Mouse (Mus musculus): ENCODE data around the gene Hoxa11. TPM values are rescaled to one million over a fixed set of nuclear protein-coding genes. Genes with fewer than 3 reads are reported as not detected.

Hoxa11 gene
- polyA plus RNA-seq, 1 experiment from 2014 or later = not detected

DNA sequence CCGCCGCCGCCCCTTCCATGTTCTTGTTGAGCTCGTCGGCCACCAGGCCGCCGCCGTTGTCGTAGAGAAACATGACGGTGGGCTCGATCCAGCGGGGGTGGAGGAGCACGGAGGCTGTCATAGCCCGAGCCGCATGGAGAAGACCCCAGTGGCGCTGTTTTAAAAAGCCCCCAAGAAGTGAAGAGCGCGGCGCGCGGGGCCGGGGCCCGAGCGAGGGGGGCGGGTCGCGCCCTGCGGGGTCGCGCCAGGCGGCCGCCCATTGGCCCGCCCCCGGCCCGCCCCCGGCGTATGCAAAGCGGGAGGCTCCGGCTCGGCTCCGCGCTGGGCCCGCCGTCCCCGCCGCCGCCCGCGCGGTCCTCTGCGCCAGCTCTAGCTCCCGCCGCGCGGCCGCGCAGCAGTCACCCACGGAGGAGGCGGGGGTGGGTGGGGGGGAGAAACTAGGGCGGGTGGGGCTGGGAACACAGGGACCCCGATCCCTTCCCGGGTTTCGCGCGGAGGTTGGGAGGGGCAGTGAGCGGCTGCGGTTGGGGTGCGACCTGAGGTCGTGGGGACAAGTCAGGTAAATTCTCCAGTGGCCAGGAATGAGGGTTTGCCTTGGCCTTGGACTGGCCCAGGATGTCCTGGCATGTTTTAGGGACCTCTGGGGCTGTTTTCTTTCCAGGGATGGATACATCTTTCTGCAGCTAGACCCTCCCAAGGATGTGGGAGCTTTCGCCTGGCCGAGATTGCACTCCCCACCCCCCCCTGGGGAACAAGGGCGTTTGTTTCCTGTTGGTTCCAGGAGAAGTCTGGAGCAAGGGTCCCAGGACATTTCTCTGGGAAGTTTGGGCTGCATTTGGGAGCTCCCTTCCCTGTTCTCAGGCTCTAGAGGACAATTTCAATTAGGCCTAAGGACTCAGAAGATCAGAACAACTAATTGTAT lies 15.3 kb upstream of the Hoxa11 start, which contains the start of gene Hoxa13:
TSS of gene Hoxa13 (minus strand) at position 227 of the 922 bp plus-strand sequence.
- Histone ChIP-seq H3K4me3 (replicated peaks; ENCODE audit: low read length) (peak within 1 kb of the TSS; percentile 13), H3K36me3 (replicated peaks; ENCODE audit: control insufficient read depth, insufficient read depth) (no peaks in the 10 kb centered on the region), H3K4me2 (replicated peaks) (peak within 1 kb of the TSS; percentile 33), H3K27me3 (ENCODE audit: control insufficient read depth, insufficient read depth, low read length) (peaks cover 92% of the 10 kb centered on the region), H3K9me3 (ENCODE audit: control insufficient read depth, low read length) (no peaks in the 10 kb centered on the region), H3K4me1 (replicated peaks; ENCODE audit: control insufficient read depth, insufficient read depth, low read length) (no peaks in the 10 kb centered on the region; the same call in 1 of the 2 replicates), H3K9ac (no peak within 1 kb of the TSS), H3K27ac (no peak within 1 kb of the TSS)
- ATAC-seq (ENCODE audit: low FRiP score) (no peak), DNase-seq (ENCODE audit: low spot score) (no peak)
- 0% methylated on average over 31 of the region's 72 CpGs for WGBS

DNA sequence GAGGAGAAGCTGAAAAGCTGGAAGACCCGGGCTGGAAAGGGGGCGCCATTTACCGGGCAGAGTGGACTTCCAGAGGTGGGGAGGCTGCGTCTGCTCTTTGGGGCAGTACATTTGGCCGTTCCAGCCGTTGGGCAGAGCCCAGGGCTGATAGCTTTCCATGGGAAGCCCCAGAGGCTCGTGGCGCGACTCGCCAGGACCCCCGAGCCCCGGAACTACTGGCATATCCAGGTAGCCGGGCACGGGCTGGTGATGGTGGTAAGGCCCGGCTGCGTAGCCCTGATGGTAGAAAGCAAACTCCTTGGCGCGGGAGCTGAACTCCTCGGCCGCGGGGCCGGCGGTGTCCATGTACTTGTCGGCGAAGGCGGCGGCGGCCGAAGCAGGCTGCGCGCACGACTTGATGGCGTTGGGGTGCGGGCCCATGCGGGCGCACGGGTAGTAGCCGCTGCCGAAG lies 14.2 kb upstream of the Hoxa11 start:
- Histone ChIP-seq H3K4me2 (replicated peaks) (peak overlapping the region; percentile 33; the same call in 1 of the 2 replicates), H3K9ac (no peak overlapping the region), H3K4me3 (replicated peaks; ENCODE audit: low read length) (no peak overlapping the region), H3K27ac (no peak overlapping the region), H3K9me3 (ENCODE audit: control insufficient read depth, low read length) (no peaks in the 10 kb centered on the region), H3K4me1 (replicated peaks; ENCODE audit: control insufficient read depth, insufficient read depth, low read length) (no peaks in the 10 kb centered on the region; the same call in 1 of the 2 replicates), H3K27me3 (ENCODE audit: control insufficient read depth, insufficient read depth, low read length) (peaks cover 91% of the 10 kb centered on the region), H3K36me3 (replicated peaks; ENCODE audit: control insufficient read depth, insufficient read depth) (no peaks in the 10 kb centered on the region)
- no peak for DNase-seq (ENCODE audit: low spot score)
- WGBS = under 1% methylated on average over 39 of the region's 39 CpGs
- no peak for ATAC-seq (ENCODE audit: low FRiP score)

DNA sequence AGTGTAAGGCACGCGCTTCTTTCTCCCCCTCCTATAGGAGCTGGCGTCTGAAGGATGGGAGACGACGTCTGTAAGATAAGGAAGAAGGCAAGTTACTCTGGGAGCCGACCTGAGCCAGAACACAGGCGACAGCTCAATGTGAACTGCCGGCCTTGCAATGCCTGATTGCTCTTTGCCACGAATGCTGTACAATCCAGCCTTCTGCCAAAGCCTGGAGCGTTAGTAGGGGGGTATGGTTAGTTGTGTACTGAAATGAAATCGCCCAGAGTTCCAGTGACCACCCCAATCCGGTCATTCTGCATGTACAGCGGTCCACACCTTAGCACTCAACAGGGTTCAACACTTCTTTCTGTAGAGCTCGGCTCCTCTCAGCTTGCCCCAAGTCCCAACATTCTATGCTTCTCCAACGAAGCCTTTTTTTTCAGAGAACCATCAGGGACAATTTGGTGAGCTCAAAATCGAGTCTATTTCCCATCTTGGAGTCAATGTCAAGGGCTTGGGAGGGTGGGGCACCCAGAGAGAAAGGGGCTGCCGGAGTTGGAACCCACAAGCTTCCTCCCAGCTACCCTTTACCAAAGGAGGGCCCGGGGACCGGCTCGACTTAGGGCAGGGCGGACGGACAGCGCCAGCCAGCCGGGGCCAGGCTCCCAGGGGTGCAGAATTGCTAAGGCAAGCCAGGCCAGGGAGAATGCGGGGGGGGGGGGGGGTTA lies 13.6 kb upstream of the Hoxa11 start:
- H3K27me3 ChIP-seq (ENCODE audit: control insufficient read depth, insufficient read depth, low read length) = peaks cover 90% of the 10 kb centered on the region
- no peaks in the 10 kb centered on the region for H3K36me3 ChIP-seq (replicated peaks; ENCODE audit: control insufficient read depth, insufficient read depth)
- no peak for DNase-seq (ENCODE audit: low spot score)
- no peak for ATAC-seq (ENCODE audit: low FRiP score)
- H3K9me3 ChIP-seq (ENCODE audit: control insufficient read depth, low read length) = no peaks in the 10 kb centered on the region
- H3K4me2 ChIP-seq (replicated peaks) = no peak overlapping the region
- H3K9ac ChIP-seq = no peak overlapping the region
- H3K4me1 ChIP-seq (replicated peaks; ENCODE audit: control insufficient read depth, insufficient read depth, low read length) = no peaks in the 10 kb centered on the region; the same call in 1 of the 2 replicates
- H3K4me3 ChIP-seq (replicated peaks; ENCODE audit: low read length) = no peak overlapping the region
- 1% methylated on average over 24 of the region's 25 CpGs for WGBS
- H3K27ac ChIP-seq = no peak overlapping the region

DNA sequence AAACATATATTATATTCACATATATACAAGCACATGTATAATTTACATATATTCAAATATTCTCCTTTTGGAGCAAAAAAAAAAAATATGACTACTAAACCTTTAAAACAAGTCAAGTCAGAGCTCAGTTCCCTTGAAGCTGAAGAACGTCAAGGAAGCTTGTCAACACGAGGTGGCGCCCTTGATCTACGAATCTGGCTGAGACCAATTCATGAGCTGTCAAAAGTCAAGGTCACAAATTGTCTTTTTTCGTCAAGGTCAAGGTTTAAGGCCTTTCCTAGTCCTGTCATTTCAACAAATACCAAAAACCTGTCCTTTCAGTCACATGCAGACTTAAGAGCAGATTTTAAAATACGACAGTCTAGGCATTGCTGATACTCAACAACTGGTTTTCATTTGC lies 11.3 kb upstream of the Hoxa11 start:
- no peak overlapping the region for H3K4me2 ChIP-seq (replicated peaks)
- H3K9ac ChIP-seq = no peak overlapping the region
- H3K9me3 ChIP-seq (ENCODE audit: control insufficient read depth, low read length) = no peaks in the 10 kb centered on the region
- ATAC-seq (ENCODE audit: low FRiP score) (no peak), DNase-seq (ENCODE audit: low spot score) (peak; percentile 92)
- no peaks in the 10 kb centered on the region; the same call in 1 of the 2 replicates for H3K4me1 ChIP-seq (replicated peaks; ENCODE audit: control insufficient read depth, insufficient read depth, low read length)
- peaks cover 90% of the 10 kb centered on the region for H3K27me3 ChIP-seq (ENCODE audit: control insufficient read depth, insufficient read depth, low read length)
- under 1% methylated on average over 6 of the region's 6 CpGs for WGBS
- H3K27ac ChIP-seq = no peak overlapping the region
- H3K4me3 ChIP-seq (replicated peaks; ENCODE audit: low read length) = no peak overlapping the region
- no peaks in the 10 kb centered on the region for H3K36me3 ChIP-seq (replicated peaks; ENCODE audit: control insufficient read depth, insufficient read depth)

DNA sequence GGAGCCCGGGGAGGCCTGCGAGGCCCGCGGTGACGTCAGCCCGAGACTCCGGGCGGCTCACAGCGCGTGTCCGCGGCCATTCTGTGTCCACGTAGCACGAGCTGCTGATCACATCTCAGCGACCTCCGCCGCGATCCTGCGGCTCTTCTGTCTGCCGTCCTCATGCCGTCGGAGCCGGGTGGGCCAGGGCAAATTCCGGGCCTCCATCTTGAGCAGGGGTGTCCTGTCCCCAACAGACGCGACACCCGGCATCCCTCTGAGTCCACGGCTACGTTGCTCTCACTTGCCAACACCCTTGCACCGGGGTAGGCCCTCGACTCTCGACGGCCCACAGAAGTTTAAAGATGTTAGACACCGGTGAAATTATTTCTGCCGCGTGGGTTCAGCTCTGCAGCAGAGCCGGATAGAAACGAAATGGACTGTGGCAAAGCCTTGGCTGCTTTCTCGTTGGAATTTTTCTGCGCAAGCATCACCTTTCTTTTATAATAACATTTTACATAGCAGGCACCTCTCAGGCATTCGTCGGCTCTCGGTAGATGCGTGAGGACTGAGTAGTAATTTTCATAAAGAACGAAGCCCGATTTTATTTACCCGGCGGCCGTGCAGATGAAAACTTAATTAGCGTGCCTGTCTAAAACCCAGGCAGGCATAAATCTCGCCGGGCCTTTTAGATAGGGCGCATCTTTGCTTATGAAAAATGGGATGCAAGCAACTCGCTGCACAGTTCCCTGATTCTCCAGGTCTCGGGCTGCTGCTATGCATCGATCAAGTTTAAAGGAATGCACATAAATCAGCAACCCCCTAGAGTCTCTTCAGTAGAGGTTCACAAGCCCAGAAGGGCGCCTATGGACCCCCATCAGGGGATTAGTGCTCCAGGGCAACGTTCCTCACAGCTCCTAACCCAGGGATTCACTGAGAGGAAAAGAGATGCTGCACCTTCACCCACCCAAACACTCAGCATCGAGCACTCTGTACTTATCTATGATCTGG lies 8.2 kb upstream of the Hoxa11 start:
- H3K36me3 ChIP-seq (replicated peaks; ENCODE audit: control insufficient read depth, insufficient read depth) = no peaks in the 10 kb centered on the region
- H3K4me1 ChIP-seq (replicated peaks; ENCODE audit: control insufficient read depth, insufficient read depth, low read length) = no peaks in the 10 kb centered on the region
- peaks cover 98% of the 10 kb centered on the region for H3K27me3 ChIP-seq (ENCODE audit: control insufficient read depth, insufficient read depth, low read length)
- 1% methylated on average over 59 of the region's 59 CpGs for WGBS
- no peak for ATAC-seq (ENCODE audit: low FRiP score)
- H3K4me2 ChIP-seq (replicated peaks) = no peak overlapping the region
- DNase-seq (ENCODE audit: low spot score) = no peak
- H3K9ac ChIP-seq = no peak overlapping the region
- no peak overlapping the region for H3K27ac ChIP-seq
- H3K9me3 ChIP-seq (ENCODE audit: control insufficient read depth, low read length) = no peaks in the 10 kb centered on the region
- H3K4me3 ChIP-seq (replicated peaks; ENCODE audit: low read length) = no peak overlapping the region

DNA sequence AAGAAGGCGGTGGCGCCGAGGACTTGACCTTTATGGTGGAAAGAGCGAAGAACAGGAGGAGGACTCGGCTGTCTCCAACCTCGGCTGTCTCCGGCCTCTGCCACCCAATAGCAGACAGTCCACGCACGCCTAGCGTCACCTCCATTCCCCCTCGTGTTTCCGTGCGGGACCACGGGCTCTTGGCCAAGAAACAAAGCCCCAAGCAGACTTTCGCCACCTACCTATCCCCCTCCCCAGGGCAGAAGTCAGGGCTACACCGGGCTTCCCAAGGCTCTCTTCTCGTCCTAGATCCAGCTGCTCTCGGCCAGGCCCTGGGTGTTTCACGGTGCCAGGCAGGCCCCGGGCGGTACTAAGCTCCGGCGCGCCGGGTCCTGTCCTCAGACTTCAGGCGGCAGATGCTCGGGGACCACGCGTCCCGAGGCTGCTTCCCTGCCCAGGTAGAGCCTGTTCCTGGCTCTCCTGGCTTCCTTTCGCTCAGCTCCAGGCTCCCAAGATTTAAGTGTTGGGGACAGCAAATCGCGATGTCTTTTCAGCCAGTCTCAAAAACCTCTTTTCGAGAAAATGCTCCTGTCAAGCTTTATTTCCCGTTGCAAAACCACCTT lies 7.3 kb upstream of the Hoxa11 start:
- no peaks in the 10 kb centered on the region for H3K4me1 ChIP-seq (replicated peaks; ENCODE audit: control insufficient read depth, insufficient read depth, low read length)
- no peaks in the 10 kb centered on the region for H3K36me3 ChIP-seq (replicated peaks; ENCODE audit: control insufficient read depth, insufficient read depth)
- no peaks in the 10 kb centered on the region for H3K9me3 ChIP-seq (ENCODE audit: control insufficient read depth, low read length)
- H3K4me3 ChIP-seq (replicated peaks; ENCODE audit: low read length) = no peak overlapping the region
- H3K27ac ChIP-seq = no peak overlapping the region
- H3K4me2 ChIP-seq (replicated peaks) = no peak overlapping the region
- no peak for ATAC-seq (ENCODE audit: low FRiP score)
- DNase-seq (ENCODE audit: low spot score) = no peak
- peaks cover 98% of the 10 kb centered on the region for H3K27me3 ChIP-seq (ENCODE audit: control insufficient read depth, insufficient read depth, low read length)
- 2% methylated on average over 35 of the region's 35 CpGs for WGBS
- H3K9ac ChIP-seq = no peak overlapping the region

DNA sequence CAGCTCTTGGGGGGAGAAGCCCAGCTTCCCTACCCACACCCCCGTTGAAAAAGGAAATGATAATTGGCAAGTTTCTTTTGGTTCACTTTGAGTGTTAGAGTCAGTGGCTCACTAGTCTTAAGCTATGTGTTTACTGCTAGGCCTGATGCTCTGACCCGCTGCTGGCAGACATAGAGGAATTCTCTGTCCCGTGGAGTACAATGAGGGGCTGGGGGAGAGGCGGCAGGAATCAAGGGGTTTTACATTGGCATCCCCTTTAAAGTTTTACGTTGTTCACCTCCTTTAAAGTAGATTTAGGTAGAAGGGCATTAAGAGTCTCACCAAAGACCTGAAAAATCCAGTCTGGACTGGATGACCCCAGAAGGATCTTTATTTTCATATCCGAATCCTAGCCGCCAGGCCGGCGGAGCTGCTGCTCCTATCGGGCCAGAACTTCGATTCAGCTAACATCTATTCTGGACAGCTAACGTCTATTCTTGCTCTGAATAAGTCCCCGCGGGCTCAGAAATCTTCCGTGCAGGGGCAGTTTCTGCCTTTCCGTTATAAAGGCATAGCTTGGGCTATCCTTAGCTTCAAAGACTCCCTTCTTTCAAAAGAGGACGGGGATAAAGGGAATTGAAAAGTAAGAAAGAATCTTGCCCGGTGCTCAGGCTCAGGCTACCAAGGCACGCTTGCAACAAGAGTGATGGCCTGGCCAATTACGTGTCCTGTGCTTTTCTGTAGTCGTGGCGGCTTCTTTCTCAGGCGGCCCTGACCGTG lies 6.6 kb upstream of the Hoxa11 start:
- DNase-seq (ENCODE audit: low spot score) (no peak), ATAC-seq (ENCODE audit: low FRiP score) (no peak)
- H3K27me3 ChIP-seq (ENCODE audit: control insufficient read depth, insufficient read depth, low read length) = peaks cover 98% of the 10 kb centered on the region
- H3K36me3 ChIP-seq (replicated peaks; ENCODE audit: control insufficient read depth, insufficient read depth) = no peaks in the 10 kb centered on the region
- under 1% methylated on average over 24 of the region's 24 CpGs for WGBS
- H3K9me3 ChIP-seq (ENCODE audit: control insufficient read depth, low read length) = no peaks in the 10 kb centered on the region
- H3K4me1 ChIP-seq (replicated peaks; ENCODE audit: control insufficient read depth, insufficient read depth, low read length) = no peaks in the 10 kb centered on the region
- H3K27ac ChIP-seq = no peak overlapping the region
- no peak overlapping the region for H3K4me3 ChIP-seq (replicated peaks; ENCODE audit: low read length)
- H3K4me2 ChIP-seq (replicated peaks) = no peak overlapping the region
- H3K9ac ChIP-seq = no peak overlapping the region

Measured in hindbrain, embryonic 14.5 days (tissue).